Mouse (Mus musculus) intestine, embryonic 16.5 days (tissue): ENCODE results near the gene Sds. TPM values are rescaled to one million over a fixed set of nuclear protein-coding genes. Genes with fewer than 3 reads are reported as not detected.

Experiments used
- ATAC-seq: fragments of 200-750 bp; cut with Nextera tagmentation; 2 replicates; pipeline ENCODE4 v1.8.0; 2017; ENCODE audit warnings: moderate TSS enrichment, moderate library complexity
- H3K27ac ChIP-seq: fragments of 300-500 bp; sonication (generic); 2 replicates; pipeline ENCODE4 v1.5.1; 2014; ENCODE audit warnings: mild to moderate bottlenecking, low read length
- H3K27me3 ChIP-seq: fragments of 300-500 bp; sonication (generic); replicated peaks from 2 replicates; pipeline ENCODE4 v1.6.1; 2014; ENCODE audit warnings: low read length, control low read depth, mixed read lengths; ENCODE audit not compliant: control insufficient read depth, insufficient read depth
- H3K36me3 ChIP-seq: fragments of 300-500 bp; sonication (generic); 2 replicates; pipeline ENCODE4 v1.6.1; 2014; ENCODE audit warnings: low read length, control low read depth; ENCODE audit not compliant: control insufficient read depth, insufficient read depth
- H3K4me1 ChIP-seq: fragments of 300-500 bp; sonication (generic); 2 replicates; pipeline ENCODE4 v1.6.1; 2014; ENCODE audit warnings: low read length, control low read depth, mixed read lengths; ENCODE audit not compliant: control insufficient read depth, insufficient read depth
- H3K4me2 ChIP-seq: fragments of 300-500 bp; sonication (generic); 2 replicates; pipeline ENCODE4 v1.6.1; 2014; ENCODE audit warnings: low read depth, low read length, control low read depth
- H3K4me3 ChIP-seq: fragments of 300-500 bp; sonication (generic); 2 replicates; pipeline ENCODE4 v1.5.1; 2014; ENCODE audit warnings: mild to moderate bottlenecking, low read length
- H3K9ac ChIP-seq: fragments of 300-500 bp; sonication (generic); 2 replicates; pipeline ENCODE4 v1.6.1; 2014; ENCODE audit warnings: low read depth, low read length
- H3K9me3 ChIP-seq: fragments of 300-500 bp; sonication (generic); 2 replicates; pipeline ENCODE4 v1.6.1; 2016; ENCODE audit warnings: low read length, control low read depth; ENCODE audit not compliant: control insufficient read depth
- WGBS: fragments of 180-500 bp; shearing (Covaris S2); extraction: QIAGEN DNeasy Blood & Tissue Kit; methylation state at CpG from one replicate; pipeline ENCODE4 v1.1.7; 2014; 5-methylcytosine and 5-hydroxymethylcytosine counted together
- polyA plus RNA-seq: library from polyadenylated mRNA; unstranded; fragments of >200 nt; fragmentation: Nextera tagmentation; extraction: Ambion mirVana; gene quantifications from 2 replicates; pipeline ENCODE4 v1.2.1, GENCODE M21; 2015

Sds gene
- 0.18 and 0.37 TPM in 2 replicates for polyA plus RNA-seq

GRCm38 (mm10) chr5:120476296-120476695 lies at the start of gene Sds:
Gene Sds, plus strand, starts transcription at chr5:120476526.
- Histone ChIP-seq H3K27me3 (no peaks in the 10 kb centered on the region; the same call in 1 of the 2 replicates), H3K9me3 (no peaks in the 10 kb centered on the region), H3K36me3 (no peaks in the 10 kb centered on the region), H3K4me3 (no peak within 1 kb of the TSS), H3K4me2 (no peak within 1 kb of the TSS), H3K4me1 (peaks cover 7% of the 10 kb centered on the region), H3K9ac (no peak within 1 kb of the TSS), H3K27ac (no peak within 1 kb of the TSS)
- ATAC-seq: no peak
- WGBS: 17% methylated on average over 13 of the region's 13 CpGs

GRCm38 (mm10) chr5:120426572-120426971 lies 49.8 kb upstream of the Sds start:
- no peak overlapping the region for H3K9ac ChIP-seq
- H3K27me3 ChIP-seq: peaks cover 82% of the 10 kb centered on the region
- H3K36me3 ChIP-seq: no peaks in the 10 kb centered on the region
- H3K9me3 ChIP-seq: no peaks in the 10 kb centered on the region
- H3K4me3 ChIP-seq: no peak overlapping the region
- ATAC-seq: no peak
- no peak overlapping the region for H3K27ac ChIP-seq
- no peak overlapping the region for H3K4me2 ChIP-seq
- WGBS: 2% methylated on average over 10 of the region's 10 CpGs
- H3K4me1 ChIP-seq: no peaks in the 10 kb centered on the region

GRCm38 (mm10) chr5:120427451-120427938 lies 48.8 kb upstream of the Sds start:
- no peak for ATAC-seq
- H3K9ac ChIP-seq: no peak overlapping the region
- H3K27ac ChIP-seq: no peak overlapping the region
- no peak overlapping the region for H3K4me3 ChIP-seq
- WGBS: 1% methylated on average over 33 of the region's 33 CpGs
- H3K4me1 ChIP-seq: no peaks in the 10 kb centered on the region
- no peak overlapping the region for H3K4me2 ChIP-seq
- H3K27me3 ChIP-seq: peaks cover 88% of the 10 kb centered on the region
- no peaks in the 10 kb centered on the region for H3K36me3 ChIP-seq
- no peaks in the 10 kb centered on the region for H3K9me3 ChIP-seq

DNA sequence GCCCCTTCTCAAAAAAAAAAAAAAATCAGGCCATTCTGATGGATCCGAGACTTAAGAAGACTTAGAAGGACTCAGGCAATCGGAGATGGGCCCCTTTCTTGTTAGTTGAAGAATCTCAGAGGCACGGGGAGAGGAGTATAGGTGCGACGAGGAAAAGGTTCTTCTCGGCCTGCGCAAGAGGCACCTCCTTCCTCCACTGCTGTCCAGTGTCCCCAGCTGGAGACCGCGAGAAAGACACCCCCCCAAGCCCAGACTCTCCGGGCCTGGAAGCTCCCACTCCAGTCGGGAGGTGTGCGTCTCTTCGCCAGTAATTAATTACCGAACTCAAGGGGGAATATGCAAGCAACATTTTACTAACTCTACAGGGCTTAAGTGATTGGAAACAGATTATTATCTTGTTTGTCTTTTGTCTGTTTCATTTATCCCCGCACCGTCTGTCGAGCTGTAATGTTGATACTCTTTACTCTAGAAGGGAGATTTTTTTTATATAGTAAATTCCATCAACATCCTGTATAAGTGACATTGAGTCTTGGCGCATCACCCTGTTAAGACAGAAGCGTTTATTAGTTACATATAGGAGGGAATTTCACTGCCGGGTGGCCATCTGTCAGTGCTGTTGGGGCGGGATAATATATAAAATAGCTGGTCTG lies 48.0 kb upstream of the Sds start:
- 3% methylated on average over 21 of the region's 21 CpGs for WGBS
- Histone ChIP-seq H3K27me3 (peaks cover 89% of the 10 kb centered on the region), H3K4me2 (no peak overlapping the region), H3K9me3 (no peaks in the 10 kb centered on the region), H3K4me1 (no peaks in the 10 kb centered on the region), H3K36me3 (no peaks in the 10 kb centered on the region), H3K4me3 (no peak overlapping the region), H3K27ac (no peak overlapping the region), H3K9ac (no peak overlapping the region)
- ATAC-seq: no peak

GRCm38 (mm10) chr5:120428990-120429389 lies 47.3 kb upstream of the Sds start:
- Histone ChIP-seq H3K4me2 (no peak overlapping the region), H3K36me3 (no peaks in the 10 kb centered on the region), H3K4me1 (no peaks in the 10 kb centered on the region), H3K27me3 (peaks cover 93% of the 10 kb centered on the region), H3K27ac (no peak overlapping the region), H3K9ac (no peak overlapping the region), H3K9me3 (no peaks in the 10 kb centered on the region), H3K4me3 (no peak overlapping the region)
- ATAC-seq: no peak
- WGBS: 5% methylated on average over 5 of the region's 6 CpGs

DNA sequence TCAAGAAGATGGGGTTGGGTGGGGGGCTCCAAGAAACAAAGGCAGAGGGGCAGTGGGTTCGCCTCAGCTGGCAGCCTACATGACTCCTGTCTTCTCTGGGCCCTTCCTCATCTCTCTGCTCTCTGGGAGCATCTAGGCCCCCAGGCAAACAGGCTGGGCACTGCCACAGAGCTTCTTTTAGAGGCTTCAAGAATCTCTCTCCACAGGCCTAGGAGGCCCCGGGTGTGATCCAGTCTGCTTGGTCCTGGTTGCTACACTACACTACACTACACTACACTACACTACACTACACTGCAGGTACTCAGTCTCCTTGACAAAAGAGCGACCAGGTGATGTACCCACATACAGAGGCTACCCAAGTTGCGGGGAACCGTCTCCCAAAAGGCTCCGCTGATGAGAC lies 46.6 kb upstream of the Sds start:
- H3K4me1 ChIP-seq: no peaks in the 10 kb centered on the region
- no peaks in the 10 kb centered on the region for H3K9me3 ChIP-seq
- H3K4me2 ChIP-seq: no peak overlapping the region
- no peak for ATAC-seq
- H3K27ac ChIP-seq: no peak overlapping the region
- no peak overlapping the region for H3K4me3 ChIP-seq
- no peak overlapping the region for H3K9ac ChIP-seq
- H3K27me3 ChIP-seq: peaks cover 93% of the 10 kb centered on the region
- no peaks in the 10 kb centered on the region for H3K36me3 ChIP-seq
- WGBS: 4% methylated on average over 6 of the region's 6 CpGs

GRCm38 (mm10) chr5:120431001-120431583 lies 45.2 kb upstream of the Sds start:
- Histone ChIP-seq H3K4me2 (no peak overlapping the region), H3K4me1 (peaks cover 6% of the 10 kb centered on the region), H3K27me3 (peaks cover 96% of the 10 kb centered on the region), H3K27ac (no peak overlapping the region), H3K9ac (no peak overlapping the region), H3K4me3 (no peak overlapping the region), H3K36me3 (no peaks in the 10 kb centered on the region), H3K9me3 (no peaks in the 10 kb centered on the region)
- WGBS: under 1% methylated on average over 30 of the region's 30 CpGs
- ATAC-seq: no peak

DNA sequence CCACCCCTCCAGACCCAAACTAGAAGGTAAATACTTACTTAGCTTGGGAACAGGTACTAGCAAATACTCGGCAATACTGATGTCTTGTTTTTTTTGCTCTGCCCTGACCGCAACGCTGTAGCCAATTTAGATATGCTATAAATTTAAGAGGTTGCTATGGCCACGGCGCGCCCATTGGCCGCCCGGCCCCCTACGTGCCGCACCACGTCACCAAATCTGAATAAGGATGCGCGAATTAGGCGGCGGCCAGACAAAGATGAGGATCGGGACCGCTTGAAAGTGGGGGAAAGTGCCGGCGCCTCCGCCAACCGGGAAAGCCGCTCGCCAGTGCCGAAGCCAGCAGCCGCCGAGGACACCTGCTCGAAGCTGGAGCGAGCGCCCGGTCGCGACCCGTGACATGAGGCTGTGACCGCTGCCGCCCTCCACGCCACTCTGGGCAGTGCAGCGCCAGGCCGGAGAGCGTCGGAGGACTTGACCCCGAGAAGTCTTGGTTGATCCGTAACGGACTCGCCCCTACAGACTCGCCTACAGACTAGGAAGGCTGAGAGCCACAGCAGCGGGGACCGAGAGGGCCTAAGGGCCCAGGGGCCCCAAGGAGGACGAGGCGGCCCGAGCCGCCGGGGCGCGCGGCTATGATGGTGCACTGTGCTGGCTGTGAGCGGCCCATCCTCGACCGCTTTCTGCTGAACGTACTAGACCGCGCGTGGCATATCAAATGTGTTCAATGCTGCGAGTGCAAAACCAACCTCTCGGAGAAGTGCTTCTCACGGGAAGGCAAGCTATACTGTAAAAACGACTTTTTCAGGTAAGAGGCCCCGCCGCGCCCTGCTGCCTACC lies 44.5 kb upstream of the Sds start, which contains the start of gene Lhx5:
Lhx5 (plus strand) TSS at position 51 of the 837 bp plus-strand sequence.
- H3K9me3 ChIP-seq: no peaks in the 10 kb centered on the region
- no peak within 1 kb of the TSS for H3K4me2 ChIP-seq
- H3K36me3 ChIP-seq: no peaks in the 10 kb centered on the region
- no peak within 1 kb of the TSS for H3K9ac ChIP-seq
- H3K27ac ChIP-seq: no peak within 1 kb of the TSS
- under 1% methylated on average over 69 of the region's 69 CpGs for WGBS
- peaks cover 9% of the 10 kb centered on the region for H3K4me1 ChIP-seq
- ATAC-seq: no peak
- peaks cover 96% of the 10 kb centered on the region for H3K27me3 ChIP-seq
- H3K4me3 ChIP-seq: no peak within 1 kb of the TSS

DNA sequence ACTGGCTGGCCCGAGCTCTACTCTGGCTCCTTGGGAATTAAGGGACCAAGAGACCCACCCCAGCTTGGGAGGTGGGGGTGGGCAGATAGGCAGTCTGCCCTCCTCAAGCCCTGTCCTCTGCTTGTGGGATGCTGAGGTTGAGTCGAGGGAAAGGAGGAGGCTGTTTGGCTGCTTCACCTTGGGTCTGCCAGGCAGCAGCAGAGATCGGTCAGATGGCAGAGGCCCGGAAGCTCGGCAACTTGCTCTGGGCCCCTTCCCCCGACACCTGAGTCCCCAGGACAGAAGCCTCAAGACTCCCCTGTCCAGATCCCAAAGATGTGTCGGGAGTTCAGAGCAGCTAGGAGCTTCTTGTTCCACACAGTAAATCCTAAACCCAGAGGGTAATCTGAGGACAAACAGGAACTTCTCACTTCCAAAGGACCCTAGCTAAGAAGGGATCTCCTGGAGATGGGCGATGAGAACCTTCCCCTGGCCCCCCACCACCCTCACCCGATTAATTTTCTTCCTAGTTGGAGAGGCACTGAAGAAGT lies 43.8 kb upstream of the Sds start:
- no peak overlapping the region for H3K9ac ChIP-seq
- no peak overlapping the region for H3K4me2 ChIP-seq
- H3K9me3 ChIP-seq: no peaks in the 10 kb centered on the region
- WGBS: 2% methylated on average over 9 of the region's 9 CpGs
- no peak overlapping the region for H3K27ac ChIP-seq
- no peaks in the 10 kb centered on the region for H3K36me3 ChIP-seq
- H3K4me3 ChIP-seq: no peak overlapping the region
- peaks cover 9% of the 10 kb centered on the region for H3K4me1 ChIP-seq
- ATAC-seq: no peak
- peaks cover 95% of the 10 kb centered on the region for H3K27me3 ChIP-seq
